Mouse (Mus musculus) cerebellum, adult 9-10 months (tissue): Measurements from ENCODE around the gene Efemp2.
A peak's percentile ranks its signal among the peaks of the same experiment; 100 is the strongest.

ENCODE experiments used
- DNase-seq: peaks from one replicate; pipeline ENCODE4 v3.0.0; 2022

The Efemp2 gene

DNA sequence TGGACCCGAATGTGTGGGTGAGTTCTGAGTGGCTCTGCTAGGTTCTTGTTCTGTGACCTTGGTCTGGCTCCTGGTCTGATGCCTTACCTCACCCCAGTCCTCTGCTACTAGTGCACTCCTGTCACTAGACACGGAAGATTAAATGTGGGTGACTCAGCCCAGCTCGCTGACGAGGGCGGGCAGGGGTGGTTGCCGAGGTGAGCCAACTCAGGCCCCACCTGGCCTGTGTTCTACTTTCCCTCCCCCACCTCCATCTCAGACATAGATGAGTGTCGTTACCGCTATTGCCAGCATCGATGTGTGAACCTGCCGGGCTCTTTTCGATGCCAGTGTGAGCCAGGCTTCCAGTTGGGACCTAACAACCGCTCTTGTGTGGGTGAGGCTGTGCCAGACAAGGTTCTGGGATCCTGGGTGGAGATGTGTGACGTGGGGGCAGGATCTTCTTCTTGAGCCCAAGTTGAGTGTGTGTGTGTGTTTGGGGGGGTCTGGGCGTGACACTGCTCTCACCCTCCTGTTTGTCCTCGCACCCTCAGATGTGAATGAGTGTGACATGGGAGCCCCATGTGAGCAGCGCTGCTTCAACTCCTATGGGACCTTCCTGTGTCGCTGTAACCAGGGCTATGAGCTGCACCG, 4.0 kb downstream of the Efemp2 start:
- peak; percentile 48 for DNase-seq

DNA sequence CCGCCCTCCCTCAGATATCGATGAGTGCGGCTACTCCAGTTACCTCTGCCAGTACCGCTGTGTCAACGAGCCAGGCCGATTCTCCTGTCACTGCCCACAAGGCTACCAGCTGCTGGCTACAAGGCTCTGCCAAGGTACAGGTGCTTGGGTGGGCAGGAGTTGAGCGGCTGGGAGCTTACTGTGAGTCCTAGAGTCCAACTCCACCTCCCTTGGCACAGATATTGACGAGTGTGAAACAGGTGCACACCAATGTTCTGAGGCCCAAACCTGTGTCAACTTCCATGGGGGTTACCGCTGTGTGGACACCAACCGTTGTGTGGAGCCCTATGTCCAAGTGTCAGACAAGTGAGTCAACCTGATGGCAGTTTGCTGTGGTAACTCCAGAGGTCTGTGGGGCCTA, 6.3 kb downstream of the Efemp2 start:
- DNase-seq = no peak

DNA sequence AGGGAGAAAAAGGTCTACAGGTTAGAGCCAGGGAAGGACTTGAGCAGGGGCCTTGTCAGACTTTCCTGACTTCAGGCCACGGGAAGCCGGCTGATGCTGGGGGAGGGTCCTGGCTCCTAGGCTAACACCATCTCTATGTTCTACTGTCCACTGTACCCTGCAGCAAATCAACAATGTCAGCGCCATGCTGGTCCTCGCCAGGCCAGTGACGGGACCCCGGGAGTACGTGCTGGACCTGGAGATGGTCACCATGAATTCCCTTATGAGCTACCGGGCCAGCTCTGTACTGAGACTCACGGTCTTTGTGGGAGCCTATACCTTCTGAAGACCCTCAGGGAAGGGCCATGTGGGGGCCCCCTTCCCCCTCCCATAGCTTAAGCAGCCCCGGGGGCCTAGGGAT, 7.6 kb downstream of the Efemp2 start:
- peak; percentile 39 for DNase-seq

DNA sequence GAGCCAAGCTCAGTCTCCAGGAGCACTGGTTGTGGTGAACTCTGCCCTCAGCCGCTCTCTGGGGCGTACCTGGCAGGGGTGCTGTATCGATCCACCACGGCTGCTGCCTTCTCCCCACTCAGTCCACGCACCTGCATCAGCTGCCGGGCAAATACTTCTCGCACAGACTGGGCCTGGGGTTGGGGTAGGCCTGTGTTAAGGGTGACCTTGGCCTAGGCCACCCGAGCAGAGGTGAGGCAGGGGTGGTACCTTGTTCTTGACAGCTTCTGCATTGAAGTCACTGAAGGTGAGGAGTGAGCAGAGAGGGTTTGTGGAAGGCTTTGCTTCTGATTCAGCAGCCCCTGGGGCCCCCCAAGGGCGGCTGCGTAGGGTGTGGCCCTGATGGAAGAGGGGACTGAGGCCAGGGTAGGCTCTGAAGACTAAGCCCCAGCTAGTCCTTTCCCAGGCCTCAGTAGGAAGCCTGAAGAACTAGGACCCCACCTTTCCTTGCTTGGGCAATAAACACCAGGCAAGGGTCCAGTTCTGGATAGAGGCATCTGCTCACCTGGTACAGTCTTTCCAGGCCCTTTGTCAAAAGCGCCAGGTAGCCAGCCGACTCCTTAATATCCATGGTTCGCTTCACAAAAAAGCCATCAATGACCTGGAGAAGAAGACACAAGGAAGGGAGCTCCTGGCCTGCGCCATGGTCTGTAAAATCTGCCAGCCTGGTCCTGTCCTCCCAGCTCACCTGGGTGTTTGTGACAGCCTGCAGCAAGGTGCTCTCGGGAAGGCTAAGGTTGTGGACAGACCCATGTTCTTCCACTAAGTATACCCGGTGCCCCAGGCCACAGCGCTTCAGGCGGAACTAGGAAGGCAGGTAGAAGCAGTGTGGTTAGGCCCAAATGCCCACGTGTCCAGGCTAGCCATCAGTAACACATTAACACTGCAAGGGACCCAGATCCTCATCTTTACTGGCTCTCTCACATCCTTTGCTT, 9.9 kb downstream of the Efemp2 start:
- DNase-seq = peak; percentile 63

DNA sequence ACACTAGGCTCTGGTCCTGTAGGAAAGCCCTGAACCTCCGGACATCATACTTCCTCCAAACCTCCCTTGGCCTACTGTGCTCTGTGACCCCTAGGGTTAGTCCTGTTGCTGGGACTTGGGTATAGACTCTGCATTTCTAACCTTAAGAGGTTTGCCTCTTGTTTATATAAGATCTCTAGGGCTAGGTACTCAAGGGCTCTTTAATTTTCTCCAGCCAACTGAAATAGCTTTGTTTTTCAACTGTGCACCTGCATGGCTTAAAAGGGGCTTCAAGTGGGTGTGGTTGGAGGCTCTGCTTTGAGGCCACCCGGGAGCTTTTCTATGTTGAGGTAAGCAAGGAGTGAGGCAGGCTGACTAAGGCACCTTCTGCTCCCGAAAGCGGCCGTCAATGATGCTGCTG, 10.7 kb downstream of the Efemp2 start:
- DNase-seq = peak; percentile 54

DNA sequence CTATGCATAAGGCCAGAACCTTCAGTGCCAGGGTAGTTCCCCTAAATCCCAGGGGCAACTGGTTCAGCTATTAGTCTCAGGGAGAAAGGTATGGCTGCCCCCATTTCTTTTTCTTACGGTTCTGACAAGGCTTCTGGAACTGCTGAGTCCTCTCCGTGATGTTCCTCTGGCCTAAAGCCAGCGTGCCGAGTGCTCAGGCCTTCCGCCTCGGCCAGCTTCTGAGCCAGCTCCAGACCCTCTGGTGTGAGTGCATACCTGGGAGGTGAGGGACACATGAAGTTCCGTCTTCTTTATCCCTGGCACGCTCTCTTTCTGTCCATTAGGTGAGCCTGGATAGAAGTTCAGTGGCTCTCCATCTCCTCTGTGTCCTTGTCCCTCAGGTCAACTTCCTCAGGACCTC, 11.6 kb downstream of the Efemp2 start:
- DNase-seq = no peak

DNA sequence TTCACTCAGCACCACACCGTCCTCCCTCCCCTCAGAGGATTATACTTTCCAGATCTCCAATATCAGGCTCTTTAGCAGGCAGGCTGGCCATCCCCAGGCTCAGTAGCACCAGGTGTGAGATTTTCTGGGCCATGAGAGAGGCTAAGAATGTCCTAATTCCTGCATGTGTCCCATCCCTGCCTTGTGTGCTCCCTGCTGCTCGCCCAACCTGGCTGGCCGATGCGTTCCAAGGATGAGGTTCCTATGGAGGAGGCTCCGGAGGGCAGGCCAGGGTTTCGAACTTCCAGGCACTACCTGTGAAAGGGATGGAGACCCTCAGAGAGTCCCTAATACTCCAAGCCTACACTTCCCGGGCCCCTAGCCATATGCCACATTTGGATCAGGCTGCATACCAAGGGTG, 12.1 kb downstream of the Efemp2 start:
- peak; percentile 93 for DNase-seq

DNA sequence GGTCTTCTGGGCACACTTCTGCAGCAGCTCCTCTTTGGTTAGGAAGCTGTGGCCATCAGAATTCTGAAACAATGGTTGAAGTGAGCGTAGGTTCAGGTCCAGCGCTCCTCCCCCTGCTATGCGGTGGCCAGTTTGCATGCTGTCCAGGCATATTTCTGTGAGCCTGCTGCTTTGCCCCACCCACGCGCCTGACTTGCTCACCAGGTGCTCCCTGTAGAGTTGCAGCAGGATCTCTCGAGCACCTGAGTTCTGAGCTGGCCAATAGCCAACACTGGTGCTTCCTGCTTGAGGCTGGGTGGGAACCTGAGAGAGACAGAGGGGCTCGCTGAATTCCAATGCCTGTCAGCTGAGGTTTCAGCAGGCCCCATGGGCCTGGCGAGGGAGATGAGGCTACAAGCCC, 12.5 kb downstream of the Efemp2 start:
- DNase-seq = peak; percentile 88

DNA sequence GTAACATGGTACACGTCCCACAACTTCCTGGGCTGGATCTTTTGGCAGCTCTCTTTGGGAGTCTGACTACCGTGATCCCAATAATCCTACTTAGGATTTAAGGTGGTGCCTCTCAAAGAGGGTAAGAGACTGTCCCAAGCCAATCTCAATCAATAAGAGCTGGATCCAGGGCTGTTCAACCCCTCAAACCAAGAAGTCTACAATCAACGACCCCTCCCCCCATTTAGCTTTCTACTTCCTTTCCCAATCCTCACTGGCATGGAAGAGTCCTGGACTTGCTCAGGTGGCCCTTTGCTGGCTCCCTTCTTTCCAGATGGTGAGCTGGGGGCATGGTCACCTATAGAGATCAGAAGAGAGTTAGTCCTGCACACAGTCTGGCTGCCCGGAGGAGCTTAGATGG, 13.0 kb downstream of the Efemp2 start:
- no peak for DNase-seq

DNA sequence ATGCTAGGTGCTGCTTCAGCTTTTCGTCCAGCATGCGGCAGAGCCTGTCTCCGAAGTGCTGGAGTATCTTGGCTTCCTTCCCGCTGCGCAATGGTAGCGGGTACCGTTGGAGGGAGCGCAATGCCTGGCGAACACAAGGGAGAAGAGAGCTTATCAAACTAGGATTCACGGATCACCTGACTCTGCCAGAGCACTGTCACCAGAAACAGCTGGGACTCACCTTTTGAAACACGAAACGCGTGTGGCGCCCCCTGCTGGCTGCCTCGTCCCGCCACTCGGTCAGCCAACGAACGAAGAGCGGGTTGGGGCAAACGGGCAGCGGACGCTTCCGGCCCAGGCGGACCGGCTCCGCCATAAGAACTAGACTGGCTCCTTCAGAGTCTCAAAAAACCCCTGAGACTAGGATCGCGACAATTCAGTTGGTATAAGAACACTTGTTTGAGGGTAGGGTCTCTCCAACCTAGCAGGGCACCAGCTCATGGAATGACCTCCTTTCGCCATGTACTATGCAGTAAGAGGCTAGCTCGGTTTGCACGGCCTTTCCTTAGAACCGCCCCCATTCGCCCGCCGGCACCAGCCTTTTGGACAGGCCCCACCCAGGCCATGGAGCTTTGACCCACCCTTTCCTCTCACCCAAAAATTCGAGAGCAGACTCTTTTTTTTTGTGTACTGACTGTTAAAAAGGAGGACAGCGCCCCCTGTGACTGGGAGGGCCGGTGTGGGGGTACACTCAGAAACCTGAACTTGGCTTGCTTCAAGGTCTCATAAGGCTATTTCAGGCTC, 14.2 kb downstream of the Efemp2 start, which contains the start of gene Mus81:
Gene Mus81, minus strand, starts transcription at position 635 of the 783 bp plus-strand sequence.
- DNase-seq = peak; percentile 98

DNA sequence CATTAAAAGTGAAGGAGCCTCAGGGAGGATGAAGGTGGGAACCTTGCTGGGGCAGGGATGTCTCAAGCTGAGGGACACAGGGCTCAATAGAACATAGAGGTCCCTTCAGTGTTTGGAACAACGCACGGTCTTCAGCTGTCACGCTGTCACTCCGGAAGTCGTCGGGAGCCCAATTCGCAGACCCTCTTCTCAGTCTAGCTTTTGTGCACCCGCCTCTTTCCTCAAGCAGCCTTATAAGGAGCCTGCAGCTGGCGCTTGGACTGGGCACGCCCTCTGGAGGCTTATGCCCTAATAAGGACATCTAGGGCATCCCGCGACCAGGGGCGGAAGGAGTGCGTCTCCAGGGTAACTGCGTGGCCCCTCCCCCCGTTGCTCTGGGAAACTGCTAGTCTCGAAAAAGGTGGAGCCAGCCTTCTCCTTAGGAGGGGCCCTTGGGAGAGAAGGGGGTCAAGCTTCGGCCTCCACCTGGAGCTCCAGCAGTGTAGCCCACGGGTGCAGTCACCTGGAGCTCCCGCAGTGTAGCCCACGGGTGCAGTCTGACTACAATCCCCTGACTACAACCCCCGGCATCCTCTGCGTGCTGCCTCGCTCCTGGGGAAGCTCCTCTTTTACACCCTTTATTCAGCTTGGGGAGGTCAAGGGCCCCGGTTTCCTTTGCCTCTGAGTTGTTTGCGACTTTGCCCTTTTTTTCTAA, 15.3 kb downstream of the Efemp2 start:
- peak; percentile 96 for DNase-seq

DNA sequence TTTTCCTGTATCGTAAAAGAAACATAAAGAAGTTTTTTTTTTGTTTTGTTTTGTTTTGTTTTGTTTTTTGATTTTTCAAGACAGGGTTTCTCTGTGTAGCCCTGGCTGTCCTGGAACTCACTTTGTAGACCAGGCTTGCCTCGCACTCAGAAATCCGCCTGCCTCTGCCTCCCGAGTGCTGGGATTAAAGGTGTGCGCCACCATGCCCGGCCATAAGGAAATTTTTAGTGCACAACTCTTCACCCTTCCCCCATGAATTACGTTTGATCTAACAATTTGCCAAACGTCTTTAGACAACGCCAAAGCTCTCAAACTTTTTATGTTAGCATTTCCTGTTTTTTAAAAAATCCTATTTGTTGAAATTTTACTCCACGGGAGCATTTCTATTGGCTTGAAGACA, 16.0 kb downstream of the Efemp2 start:
- peak; percentile 68 for DNase-seq

DNA sequence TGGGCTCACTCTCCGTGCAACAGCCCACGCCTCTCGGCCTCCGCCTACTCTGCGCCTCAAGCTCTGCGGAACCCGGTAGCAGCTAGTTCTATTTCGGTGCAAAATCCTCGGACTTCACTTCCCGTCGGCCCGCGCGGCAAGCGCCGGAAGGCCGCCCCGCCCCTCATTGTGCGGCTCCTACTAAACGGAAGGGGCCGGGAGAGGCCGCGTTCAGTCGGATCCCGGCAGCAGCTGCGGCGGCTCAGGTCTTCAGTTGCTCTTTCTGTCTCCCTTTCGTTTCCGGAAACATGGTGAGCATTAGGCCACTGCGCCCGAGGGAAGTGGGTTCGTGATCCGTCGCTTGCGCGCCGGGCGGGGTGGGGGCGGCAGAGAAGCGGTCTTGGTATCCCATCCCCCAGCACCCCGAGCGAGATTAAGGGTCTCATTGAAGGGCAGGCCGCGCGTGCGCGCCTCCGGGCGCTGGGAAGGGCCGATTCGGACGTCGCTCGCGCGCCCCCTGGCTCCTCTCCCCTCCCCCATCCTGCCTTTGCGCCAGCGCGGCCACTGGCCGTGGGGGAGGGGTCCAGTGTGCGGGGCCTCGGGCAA, 16.7 kb downstream of the Efemp2 start, which contains the start of gene Cfl1:
Gene Cfl1, plus strand, starts transcription at position 143 of the 585 bp plus-strand sequence.
- DNase-seq = peak; percentile 94

DNA sequence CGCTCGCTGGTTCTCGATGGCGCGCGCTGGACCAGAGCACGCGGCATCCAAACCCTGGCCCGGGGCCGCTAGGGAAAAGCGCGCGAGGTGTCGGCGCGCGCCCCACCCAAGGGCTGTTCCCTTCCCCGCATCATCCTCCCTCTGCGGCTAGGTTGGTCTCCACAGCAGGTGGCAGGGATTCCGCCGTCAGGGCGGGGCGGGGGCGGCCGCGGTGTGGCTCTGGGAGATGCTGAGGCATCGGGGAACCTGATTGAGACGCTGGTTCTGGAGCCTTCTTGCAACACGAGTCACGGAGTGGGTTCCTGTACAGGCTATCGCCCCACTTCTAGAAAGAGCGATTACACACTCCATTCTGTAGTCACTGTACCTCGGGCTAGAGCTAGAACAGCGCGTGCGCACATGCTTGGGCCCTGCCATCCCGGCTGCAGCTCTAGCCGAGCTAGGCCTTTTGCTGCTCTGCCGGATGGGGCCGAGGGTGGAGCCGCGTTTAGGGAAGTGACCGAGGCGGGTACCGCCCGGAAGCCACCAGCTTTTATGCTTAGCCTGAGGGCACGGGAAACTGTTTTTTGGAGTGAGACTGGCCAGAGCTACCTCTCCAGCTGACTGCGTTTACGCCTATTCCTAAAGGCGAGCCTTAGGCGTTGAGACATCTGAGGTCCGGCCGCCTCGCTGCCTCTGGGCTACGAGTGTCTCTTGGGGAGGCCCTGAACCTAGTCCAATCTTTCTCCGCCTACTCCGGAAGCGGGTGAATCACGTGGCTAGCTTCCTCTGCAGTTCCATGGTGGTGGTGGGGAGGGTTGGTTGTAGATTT, 17.3 kb downstream of the Efemp2 start:
- peak; percentile 84 for DNase-seq

DNA sequence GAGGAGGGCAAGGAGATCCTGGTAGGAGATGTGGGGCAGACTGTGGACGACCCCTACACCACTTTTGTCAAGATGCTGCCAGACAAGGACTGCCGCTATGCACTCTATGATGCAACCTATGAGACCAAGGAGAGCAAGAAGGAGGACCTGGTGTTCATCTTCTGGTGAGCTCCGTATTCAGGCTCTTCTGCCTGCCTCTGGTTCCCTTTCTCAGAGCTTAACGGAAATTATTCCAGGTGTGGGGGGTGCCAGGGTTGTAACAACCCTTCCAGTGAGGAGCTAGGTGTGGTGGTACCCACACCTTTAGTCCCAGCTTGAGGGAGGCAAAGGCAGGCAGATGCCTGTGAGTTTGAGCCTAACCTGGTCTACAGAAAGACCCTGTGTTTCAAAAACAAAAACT, 18.9 kb downstream of the Efemp2 start:
- DNase-seq = peak; percentile 47

DNA sequence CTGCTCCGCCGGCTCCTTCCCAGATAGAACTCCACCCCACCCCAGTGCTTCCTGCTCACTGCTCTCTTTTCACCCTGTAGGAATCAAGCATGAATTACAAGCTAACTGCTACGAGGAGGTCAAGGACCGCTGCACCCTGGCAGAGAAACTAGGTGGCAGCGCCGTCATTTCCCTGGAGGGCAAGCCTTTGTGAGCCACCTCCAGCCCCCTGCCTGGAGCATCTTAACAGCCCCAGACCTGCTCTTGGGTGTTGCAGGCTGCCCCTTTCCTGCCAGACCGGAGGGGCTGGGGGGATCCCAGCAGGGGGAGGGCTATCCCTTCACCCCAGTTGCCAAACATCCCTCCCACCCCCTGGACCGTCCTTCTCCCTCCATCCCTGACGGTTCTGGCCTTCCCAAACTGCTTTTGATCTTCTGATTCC, 19.6 kb downstream of the Efemp2 start:
- peak; percentile 54 for DNase-seq

DNA sequence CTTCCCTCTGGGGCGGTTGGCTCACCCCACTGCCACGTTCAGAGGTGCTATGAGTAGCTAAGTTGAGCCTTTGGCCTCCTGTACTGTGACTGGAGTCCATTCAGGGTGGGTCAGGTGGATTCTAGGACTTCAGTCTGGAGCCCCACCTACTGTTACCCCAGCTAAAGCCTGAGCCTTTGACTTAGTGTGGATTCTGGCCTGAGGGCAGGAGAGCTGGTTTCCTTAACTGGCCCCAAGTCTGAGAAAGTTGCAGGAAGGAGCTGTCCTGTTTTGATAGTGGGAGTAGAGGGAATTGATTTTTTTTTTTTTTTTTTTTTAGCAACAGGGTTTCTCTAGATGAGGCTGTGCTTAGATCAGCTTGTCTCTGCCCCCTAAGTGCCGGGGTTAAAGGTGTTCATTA, 20.6 kb downstream of the Efemp2 start:
- no peak for DNase-seq

DNA sequence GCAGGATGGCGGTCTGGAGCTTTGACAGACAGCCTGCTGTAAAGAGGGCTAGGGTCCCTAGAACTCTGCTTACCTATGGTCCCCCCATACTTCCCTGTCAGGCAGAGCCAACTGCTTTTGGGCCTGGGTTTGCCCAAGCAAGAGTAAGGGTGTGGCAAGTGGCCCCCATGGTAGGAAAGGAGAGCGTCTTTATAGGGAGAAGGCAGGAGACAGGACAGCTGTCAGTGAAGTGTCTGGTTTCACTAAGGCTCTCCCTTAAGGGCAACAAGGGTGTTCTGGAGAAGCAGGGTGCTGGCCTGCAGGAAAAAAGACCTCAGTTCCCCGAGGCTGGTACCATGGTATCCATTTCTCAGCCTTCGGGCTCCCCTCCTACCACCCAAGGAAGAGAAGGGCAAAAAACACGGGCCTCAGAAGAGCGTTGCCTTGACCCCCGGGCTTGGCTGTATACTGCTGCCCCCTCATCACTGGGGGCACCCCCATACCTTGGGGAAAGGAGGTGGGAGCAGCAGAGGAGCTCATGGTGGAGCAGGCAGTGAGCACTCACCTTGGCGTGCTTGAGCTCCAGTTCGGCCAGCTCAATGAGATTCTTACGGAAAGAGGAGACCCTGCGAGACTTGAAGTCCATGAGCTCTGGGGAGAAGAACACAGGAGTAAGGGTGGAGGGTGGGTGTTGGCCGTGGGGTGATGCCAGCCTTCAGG, 21.7 kb downstream of the Efemp2 start:
- DNase-seq = no peak

DNA sequence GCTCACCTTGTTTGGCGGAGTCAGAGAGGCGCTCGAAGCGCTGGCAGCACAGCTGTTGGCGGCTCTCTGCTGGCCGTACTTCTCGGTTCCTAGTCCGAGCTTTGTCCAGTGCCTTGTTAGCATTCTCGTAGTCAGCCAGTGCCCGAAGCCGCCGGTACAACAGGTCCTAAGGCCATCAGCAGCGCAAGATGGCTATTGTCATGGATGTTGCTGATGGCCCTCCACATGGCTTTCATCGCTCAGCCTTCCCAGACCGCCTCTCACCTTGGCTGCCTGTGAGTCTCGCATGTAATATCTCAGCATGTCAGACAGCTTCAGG, 22.3 kb downstream of the Efemp2 start:
- no peak for DNase-seq

DNA sequence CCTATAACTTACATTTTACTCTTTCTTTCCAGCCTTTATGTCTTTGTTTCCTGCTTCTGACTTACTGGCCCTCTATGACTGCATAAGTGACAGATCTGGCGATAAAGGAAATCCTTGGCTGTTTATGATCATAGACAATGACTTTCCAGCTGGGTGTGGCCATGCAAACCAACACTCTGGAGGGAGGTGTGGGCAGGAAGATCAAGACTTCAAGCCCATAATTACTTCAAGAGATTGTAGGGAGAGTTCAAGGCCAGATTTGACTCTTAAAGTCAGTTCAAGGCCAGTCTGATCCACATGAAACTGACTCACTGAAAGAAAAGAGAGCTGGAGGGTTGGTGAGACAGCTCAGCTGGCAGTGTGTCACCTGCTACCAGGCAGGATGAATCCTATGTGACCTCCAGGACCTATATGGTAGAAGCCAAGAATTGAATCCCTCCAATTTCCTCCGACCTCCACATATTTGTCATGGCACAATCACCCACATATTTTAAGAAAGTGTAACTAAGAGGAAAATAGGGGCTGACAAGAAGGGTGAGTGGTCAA, 26.6 kb downstream of the Efemp2 start:
- no peak for DNase-seq

DNA sequence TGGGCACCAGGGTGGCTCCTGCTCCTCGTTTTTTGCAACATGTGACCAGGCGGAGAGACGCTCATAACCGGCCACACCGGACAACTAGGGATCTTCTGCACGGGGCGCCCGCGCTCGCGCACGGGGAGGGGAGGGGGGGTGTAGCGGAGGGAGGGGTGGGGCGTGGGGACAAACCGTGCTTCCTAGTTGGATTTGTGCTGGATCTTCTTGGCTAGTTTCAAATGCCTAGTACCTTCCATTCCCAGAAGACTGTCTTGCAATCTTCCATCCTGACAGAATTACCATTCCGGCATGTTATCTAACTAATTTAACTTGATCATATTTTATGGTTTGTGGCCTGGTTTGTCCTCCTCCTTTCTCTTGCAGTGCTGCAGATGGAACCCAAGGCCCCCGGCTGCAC, 29.9 kb downstream of the Efemp2 start, which contains the start of gene 1700020D05Rik:
Gene 1700020D05Rik, minus strand, starts transcription at position 101 of the 400 bp plus-strand sequence.
- no peak for DNase-seq
